Mouse (Mus musculus): ENCODE data around the gene Gm10681. TPM values are rescaled to one million over a fixed set of nuclear protein-coding genes. Genes with fewer than 3 reads are reported as not detected.

The Gm10681 gene
- not detected for total RNA-seq (2023)

DNA sequence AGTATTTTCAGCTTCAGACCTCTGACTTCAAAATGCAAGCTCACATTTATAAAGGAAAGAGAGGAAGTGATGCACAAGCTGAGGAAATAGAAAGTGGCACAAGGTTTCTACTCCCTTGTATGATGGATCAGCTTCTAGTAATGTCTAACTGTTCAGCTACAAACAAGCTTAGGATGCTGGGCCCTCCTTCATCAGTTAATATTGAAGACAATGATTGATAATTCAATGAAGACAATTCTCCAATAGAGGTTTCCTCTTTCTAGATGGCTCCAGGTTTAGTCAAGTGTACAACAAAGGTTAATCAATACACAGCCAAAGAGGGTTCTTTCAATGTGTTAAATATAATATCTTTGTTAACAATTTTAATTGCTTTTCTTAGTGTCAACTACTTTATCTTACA, at the start of gene Gm10681:
TSS of gene Gm10681 (minus strand) at position 101 of the 400 bp plus-strand sequence.

DNA sequence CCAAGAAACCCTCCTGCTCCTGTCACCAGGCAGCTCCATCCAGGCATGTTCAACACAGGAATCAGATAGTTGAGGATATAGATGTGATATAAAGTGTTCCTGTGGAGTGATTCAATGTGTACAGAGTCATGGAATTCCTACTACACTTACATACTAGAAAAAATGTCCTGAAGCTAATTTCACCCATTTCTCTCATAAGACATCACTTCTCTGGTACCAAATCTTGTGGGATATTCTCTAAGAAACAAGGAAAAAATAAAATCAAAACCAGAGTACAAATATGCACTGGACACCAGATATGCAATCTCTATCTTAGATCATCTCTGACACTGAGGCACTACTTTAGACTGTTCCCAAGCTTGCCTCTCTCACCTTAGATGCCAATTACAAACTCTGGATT, 41.5 kb upstream of the Gm10681 start, which contains the start of gene Hsd3b5:
TSS of gene Hsd3b5 (minus strand) at position 101 of the 400 bp plus-strand sequence.

DNA sequence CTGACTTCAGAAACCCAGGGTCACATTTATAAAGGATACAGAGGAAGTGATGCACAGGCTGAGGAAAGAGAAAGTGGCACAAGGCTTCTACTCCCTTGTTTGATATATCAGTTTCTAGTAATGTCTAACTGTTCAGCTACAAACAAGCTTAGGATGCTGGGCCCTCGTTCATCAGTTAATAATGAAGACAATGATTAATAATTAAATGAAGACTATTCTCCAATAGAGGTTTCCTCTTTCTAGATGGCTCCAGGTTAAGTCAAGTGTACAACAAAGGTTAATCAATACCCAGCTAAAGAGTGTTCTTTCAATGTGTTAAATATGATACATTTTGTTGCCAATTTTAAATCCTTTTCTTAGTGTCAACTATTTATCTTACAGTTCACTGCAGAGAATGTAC, 78.2 kb downstream of the Gm10681 start, which contains the start of gene Hsd3b4:
TSS of gene Hsd3b4 (minus strand) at position 101 of the 400 bp plus-strand sequence.

Other genes with a start within 250 kb of the Gm10681 start
- 10 to 100 TPM; 15.0 to 15.3 TPM for gene Phgdh, start 248.8 kb downstream of the Gm10681 start, total RNA-seq (2023)
- under 1 TPM; 0.29 to 0.40 TPM for gene Zfp697, start 206.3 kb downstream of the Gm10681 start, total RNA-seq (2023)
- not detected for gene Gm4450, start 131.7 kb downstream of the Gm10681 start, total RNA-seq (2023)
- not detected for gene Hsd3b4, start 78.3 kb downstream of the Gm10681 start, total RNA-seq (2023)
- not detected for gene Hsd3b5, start 41.4 kb upstream of the Gm10681 start, total RNA-seq (2023)
- gene Hsd3b2, start 135.7 kb upstream of the Gm10681 start, total RNA-seq (2023) = under 1 TPM in 1 of 2 experiments, not detected in 1; 0.31 TPM
- gene Hsd3b3, start 174.3 kb upstream of the Gm10681 start, total RNA-seq (2023) = not detected
- not detected for gene Hsd3b6, start 225.6 kb upstream of the Gm10681 start, total RNA-seq (2023)